21 mouse cellular contexts compared by ENCODE assay signal in genomic region chr5:36677907-36678306, GRCm38 (mm10). TPM values are rescaled to one million over a fixed set of nuclear protein-coding genes. Genes with fewer than 3 reads are reported as not detected.
DNase-seq lines count a peak whose midpoint lies in the region; ATAC-seq lines count a peak whose summit lies in the region.
"Had no signal": no experiment of that assay in that cellular context is flagged by ENCODE, and none has a peak within 500 bp of the region (broad histone marks: within the 10 kb centered on the region; RNA-seq: fewer than 3 reads in every experiment).

No protein-coding gene starts in this region.

- no peak overlapping the region for H3K4me2 ChIP-seq in liver, embryonic 11.5 days
- H3K4me2 ChIP-seq in liver, embryonic 15.5 days: no peak overlapping the region
- H3K4me2 ChIP-seq: embryonic facial prominence, embryonic 12.5 days; forebrain, embryonic 12.5 days; heart, embryonic 13.5 days; hindbrain, embryonic 15.5 days had no signal

- no peak overlapping the region for H3K27ac ChIP-seq in liver, embryonic 11.5 days (ENCODE audit: low read depth, low read length)
- peak overlapping the region; percentile 61 for H3K27ac ChIP-seq in liver, embryonic 15.5 days (replicated peaks)
- no peak overlapping the region for H3K27ac ChIP-seq in embryonic facial prominence, embryonic 10.5 days (replicated peaks)
- H3K27ac ChIP-seq: embryonic facial prominence, embryonic 12.5 days; forebrain, embryonic 12.5 days; heart, adult 2 months; heart, embryonic 13.5 days; hindbrain, embryonic 15.5 days had no signal

- peak; percentile 31; the same call in 1 of the 2 replicates for ATAC-seq in liver, embryonic 11.5 days (replicated peaks; ENCODE audit: low FRiP score)
- peak; percentile 49; the same call in 1 of the 2 replicates for ATAC-seq in liver, embryonic 15.5 days (ENCODE audit: insufficient read depth)
- ATAC-seq in granulocyte monocyte progenitor cell, adult 5-6 weeks (replicated peaks; ENCODE audit: poor library complexity, severe bottlenecking): no peak
- ATAC-seq: forebrain, postnatal 0 days had no signal

- no peak overlapping the region for H3K9ac ChIP-seq in liver, embryonic 11.5 days (ENCODE audit: low read depth, low read length)
- no peak overlapping the region for H3K9ac ChIP-seq in liver, embryonic 15.5 days
- H3K9ac ChIP-seq: embryonic facial prominence, embryonic 12.5 days; forebrain, embryonic 12.5 days; forebrain, postnatal 0 days; heart, embryonic 13.5 days; hindbrain, embryonic 15.5 days had no signal

- no peaks in the 10 kb centered on the region for H3K36me3 ChIP-seq in liver, embryonic 11.5 days (ENCODE audit: control insufficient read depth, insufficient read depth, low read length)
- peaks cover 4% of the 10 kb centered on the region for H3K36me3 ChIP-seq in liver, embryonic 15.5 days (replicated peaks)
- no peaks in the 10 kb centered on the region; the same call in 1 of the 2 replicates for H3K36me3 ChIP-seq in embryonic facial prominence, embryonic 10.5 days (replicated peaks)
- H3K36me3 ChIP-seq: embryonic facial prominence, embryonic 12.5 days; forebrain, embryonic 12.5 days; heart, embryonic 13.5 days; hindbrain, embryonic 15.5 days had no signal

- peaks cover 20% of the 10 kb centered on the region for H3K4me1 ChIP-seq in liver, embryonic 11.5 days (replicated peaks; ENCODE audit: control insufficient read depth, insufficient read depth, low read length)
- H3K4me1 ChIP-seq in liver, embryonic 15.5 days (replicated peaks): peaks cover 55% of the 10 kb centered on the region
- peaks cover 10% of the 10 kb centered on the region for H3K4me1 ChIP-seq in embryonic facial prominence, embryonic 10.5 days

- 60% methylated on average over 5 of the region's 5 CpGs for WGBS in liver, embryonic 11.5 days
- 47% methylated on average over 5 of the region's 5 CpGs for WGBS in liver, embryonic 15.5 days (ENCODE audit: insufficient replicate concordance)
- WGBS in embryonic facial prominence, embryonic 10.5 days: 91% methylated on average over 5 of the region's 5 CpGs

- H3K27me3 ChIP-seq in liver, embryonic 11.5 days (replicated peaks; ENCODE audit: control insufficient read depth, insufficient read depth, low read length): no peaks in the 10 kb centered on the region
- no peaks in the 10 kb centered on the region for H3K27me3 ChIP-seq in liver, embryonic 15.5 days
- no peaks in the 10 kb centered on the region for H3K27me3 ChIP-seq in embryonic facial prominence, embryonic 10.5 days (replicated peaks; ENCODE audit: low read depth, poor library complexity, severe bottlenecking)
- H3K27me3 ChIP-seq: CH12.LX; embryonic facial prominence, embryonic 12.5 days; forebrain, embryonic 12.5 days; heart, embryonic 13.5 days; hindbrain, embryonic 15.5 days had no signal

- no peaks in the 10 kb centered on the region for H3K9me3 ChIP-seq in liver, embryonic 11.5 days (ENCODE audit: control insufficient read depth, low read length)
- H3K9me3 ChIP-seq in liver, embryonic 15.5 days (replicated peaks): no peaks in the 10 kb centered on the region
- no peaks in the 10 kb centered on the region for H3K9me3 ChIP-seq in embryonic facial prominence, embryonic 10.5 days
- H3K9me3 ChIP-seq: embryonic facial prominence, embryonic 12.5 days; forebrain, embryonic 12.5 days; heart, embryonic 13.5 days; hindbrain, embryonic 15.5 days had no signal

- no peak for DNase-seq in liver, embryonic 11.5 days (ENCODE audit: low spot score)
- DNase-seq in liver (no peak), MEL-GATA-1-ER (ENCODE audit: extremely low read depth, low read depth) (peak; percentile 36)
- DNase-seq in frontal cortex, postnatal 14 days (ENCODE audit: low spot score in 2 of 2): no peak
- no peak for DNase-seq in embryonic facial prominence, embryonic 10.5 days (ENCODE audit: low spot score)
- DNase-seq: adrenal gland, postnatal 10 days; cerebellum, adult 11 months; cerebellum, adult 8-10 months; cerebellum, postnatal 14 days; embryo, embryonic 11 days; forebrain, postnatal 0 days; gastrocnemius, postnatal 36 days; heart, adult 2 months; heart, postnatal 36 days had no signal

- H3K4me3 ChIP-seq in liver, embryonic 11.5 days (ENCODE audit: low read depth, low read length): no peak overlapping the region
- no peak overlapping the region for H3K4me3 ChIP-seq in liver, embryonic 15.5 days (replicated peaks)
- H3K4me3 ChIP-seq in embryonic facial prominence, embryonic 10.5 days: no peak overlapping the region
- H3K4me3 ChIP-seq: embryonic facial prominence, embryonic 12.5 days; forebrain, embryonic 12.5 days; heart, adult 2 months; heart, embryonic 13.5 days; hindbrain, embryonic 15.5 days had no signal

RNA-seq across cellular contexts. Expression of gene D5Ertd579e, which starts 17.9 kb away (rescaled TPM):
- polyA plus RNA-seq in liver, embryonic 11.5 days (2014; fragmentation: Nextera tagmentation; extraction: Ambion mirVana): 19.3 TPM in 2 replicates
- polyA plus RNA-seq in liver, embryonic 15.5 days (2015; fragmentation: Nextera tagmentation; extraction: Ambion mirVana): 22.1 and 22.2 TPM in 2 replicates
- 20.5 and 20.9 TPM in 2 replicates for total RNA-seq in granulocyte monocyte progenitor cell, adult 5-6 weeks (2014; fragmentation: Nextera tagmentation)
- total RNA-seq in granulocyte monocyte progenitor cell, adult 5-6 weeks (2017): 14.2 and 23.8 TPM in 2 replicates
- polyA plus RNA-seq in embryonic facial prominence, embryonic 10.5 days (2016; fragmentation: Nextera tagmentation; extraction: Ambion mirVana): 25.7 and 28.5 TPM in 2 replicates
